Mouse (Mus musculus) lung, adult 18-20 months (tissue): ENCODE data around the gene Jam3.

Experiments used
- DNase-seq, 2 experiments: peaks; one replicate each; pipeline ENCODE4 v3.0.0; 2022; ENCODE audit warnings: mixed read lengths in 2 of 2

The Jam3 gene

DNA sequence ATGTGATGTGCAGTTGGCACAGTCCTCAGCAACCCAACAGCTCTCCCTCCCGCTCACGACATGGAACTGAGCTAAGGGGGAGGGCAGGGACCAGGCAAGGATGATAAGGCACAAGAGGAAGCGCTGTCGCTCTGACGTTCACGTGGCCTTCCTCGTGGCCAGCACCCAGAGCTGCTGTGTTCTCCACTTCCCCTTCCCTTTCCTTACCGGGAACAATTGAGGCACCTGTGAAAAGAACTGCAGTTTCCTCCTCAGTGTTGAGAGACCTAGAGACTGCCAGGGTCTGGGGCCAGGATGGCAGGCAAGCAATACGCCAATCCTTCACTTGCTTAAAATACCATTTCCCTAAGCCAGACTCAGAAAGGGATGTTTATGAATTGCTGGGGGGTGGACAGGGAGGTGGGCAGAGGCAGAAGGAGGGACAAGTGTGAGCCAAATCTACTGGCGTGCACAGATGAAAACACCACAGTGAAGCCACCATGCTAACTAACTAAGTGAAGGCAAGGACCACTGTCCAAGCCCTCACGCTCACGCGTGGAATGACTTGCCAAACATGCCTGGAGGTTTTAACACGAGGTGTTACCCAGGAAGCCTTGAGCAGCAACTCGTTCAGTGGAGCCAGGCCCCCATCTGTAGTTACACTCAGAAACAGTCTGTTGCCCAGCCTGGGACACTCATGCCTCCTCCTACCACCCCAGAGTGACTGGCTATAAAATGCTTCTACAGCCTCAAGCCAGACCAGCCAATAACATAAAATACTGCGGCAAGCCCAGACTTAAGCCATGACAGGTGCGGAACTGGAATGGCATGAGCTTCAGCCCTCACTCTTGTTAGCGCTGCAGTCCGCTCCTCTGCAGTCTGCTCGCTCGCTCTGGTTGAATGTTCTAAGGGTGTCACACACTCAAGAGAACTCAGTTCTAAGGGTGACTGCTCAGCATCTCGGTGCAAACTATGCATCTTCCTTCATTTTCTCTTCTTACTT, 45.4 kb downstream of the Jam3 start:
- peak; percentile 46 to 58 for DNase-seq

- DNase-seq, result no peak
Observed at GRCm38 (mm10) chr9:27108451-27108850, 46.8 kb downstream of the Jam3 start.

- DNase-seq, result peak in 1 of 2 experiments; percentile 24
Observed at GRCm38 (mm10) chr9:27106081-27106480, 49.1 kb downstream of the Jam3 start.

- no peak for DNase-seq
Observed at GRCm38 (mm10) chr9:27101466-27101865, 53.8 kb downstream of the Jam3 start.

GRCm38 (mm10) chr9:27099474-27099873, 55.7 kb downstream of the Jam3 start:
- DNase-seq, result no peak

DNA sequence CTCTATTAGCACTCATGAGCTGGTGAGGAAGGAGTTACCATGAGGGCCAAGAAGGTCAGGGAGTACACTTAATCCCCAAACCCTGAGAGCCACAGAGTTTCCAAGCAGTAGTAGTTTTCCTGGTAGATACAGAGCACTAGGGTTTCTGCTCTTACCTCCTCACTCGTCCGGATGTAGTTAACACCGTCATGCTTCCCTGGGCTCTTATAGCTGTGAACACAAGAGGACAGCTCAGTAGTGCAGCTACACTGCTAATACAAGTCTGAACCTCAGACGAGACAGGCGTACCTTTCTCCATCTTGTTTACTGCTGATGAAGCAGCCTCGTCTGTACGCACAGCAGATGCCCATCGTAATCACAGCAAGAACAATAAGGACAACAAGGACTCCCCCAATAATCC, 56.7 kb downstream of the Jam3 start:
- DNase-seq, result no peak

DNA sequence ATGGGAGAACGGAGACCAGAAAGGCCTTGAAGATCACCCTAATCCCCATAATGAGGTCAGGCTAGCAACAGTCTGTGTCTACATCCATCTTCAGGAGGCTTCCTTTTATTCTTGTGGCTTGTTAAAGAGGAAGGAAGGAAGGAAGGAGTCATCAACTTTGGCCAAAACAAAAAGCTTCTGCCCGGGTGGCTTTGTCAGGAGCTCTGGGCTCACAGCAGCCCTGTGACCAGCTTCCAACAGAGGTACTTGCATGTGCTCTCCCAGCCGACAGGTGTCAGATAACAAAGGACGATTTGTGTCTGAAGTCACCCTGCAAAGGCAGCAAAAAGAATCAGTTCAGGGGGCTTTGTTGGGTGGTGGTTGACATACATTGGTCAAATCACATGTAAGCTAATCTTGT, 57.1 kb downstream of the Jam3 start:
- peak in 1 of 2 experiments; percentile 4 for DNase-seq

DNA sequence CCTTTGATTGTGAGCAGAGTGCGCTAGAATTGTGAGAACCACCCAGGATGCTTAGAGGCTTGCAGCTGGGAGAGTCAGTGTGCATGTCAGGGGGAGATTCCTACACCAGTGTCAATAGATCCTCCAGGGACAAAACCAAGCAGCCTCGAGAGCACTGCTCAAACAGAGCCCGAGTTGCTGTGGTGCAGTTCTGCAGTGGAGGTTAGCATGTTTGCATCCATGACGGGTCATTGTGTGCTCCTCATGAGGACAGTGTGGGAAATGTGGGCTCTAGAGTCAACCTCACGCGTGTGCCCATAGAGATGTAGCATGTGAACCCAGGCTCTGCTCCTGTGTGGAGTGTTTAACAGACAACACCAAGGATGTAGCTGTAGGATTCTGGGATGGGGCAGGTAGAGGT, 62.3 kb downstream of the Jam3 start:
- no peak for DNase-seq

DNA sequence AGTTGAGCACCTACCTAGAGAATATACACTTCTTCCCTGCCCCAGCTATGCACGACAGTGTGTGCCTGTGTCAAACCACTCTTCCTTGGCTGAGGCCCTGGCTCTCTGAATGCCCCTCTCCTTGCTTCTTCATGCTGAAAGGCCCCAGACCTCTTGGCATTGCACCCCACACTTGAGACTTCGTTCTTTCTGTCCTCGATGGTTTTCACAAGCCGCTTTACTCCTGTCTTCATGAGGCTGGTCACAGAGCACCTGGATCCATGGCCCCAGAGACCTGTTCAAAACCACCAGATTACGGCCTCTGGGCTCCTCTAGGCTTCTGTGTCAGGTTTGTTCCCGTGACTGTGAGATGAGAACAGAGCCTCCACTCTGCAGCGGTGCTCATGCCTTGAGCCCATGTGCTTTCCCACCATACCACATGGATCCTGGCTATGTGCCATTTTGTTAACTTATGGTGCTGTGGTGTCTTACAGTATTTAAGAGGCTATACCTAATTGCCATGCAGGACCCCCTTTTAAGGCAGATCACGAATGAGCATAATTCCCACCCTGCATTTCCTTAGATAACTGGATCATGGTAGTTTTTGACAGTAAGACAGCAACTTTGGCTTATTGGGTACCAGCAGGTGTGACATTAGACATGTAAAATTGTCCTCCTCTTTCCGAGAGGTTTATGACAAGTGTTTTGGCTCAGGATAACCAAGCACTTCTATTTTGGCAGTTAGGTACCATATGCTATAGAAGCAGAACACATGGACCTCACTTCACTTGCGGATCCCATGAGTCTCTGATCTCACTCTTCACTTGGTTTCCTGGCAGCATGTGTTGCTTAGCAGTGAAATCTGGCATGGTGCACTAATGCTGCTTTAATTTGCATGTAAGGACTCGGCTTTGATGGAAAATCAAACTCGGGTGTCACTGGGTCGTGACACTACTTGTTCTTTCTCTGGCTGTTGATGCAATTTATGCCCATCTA, 64.1 kb downstream of the Jam3 start:
- no peak for DNase-seq

DNA sequence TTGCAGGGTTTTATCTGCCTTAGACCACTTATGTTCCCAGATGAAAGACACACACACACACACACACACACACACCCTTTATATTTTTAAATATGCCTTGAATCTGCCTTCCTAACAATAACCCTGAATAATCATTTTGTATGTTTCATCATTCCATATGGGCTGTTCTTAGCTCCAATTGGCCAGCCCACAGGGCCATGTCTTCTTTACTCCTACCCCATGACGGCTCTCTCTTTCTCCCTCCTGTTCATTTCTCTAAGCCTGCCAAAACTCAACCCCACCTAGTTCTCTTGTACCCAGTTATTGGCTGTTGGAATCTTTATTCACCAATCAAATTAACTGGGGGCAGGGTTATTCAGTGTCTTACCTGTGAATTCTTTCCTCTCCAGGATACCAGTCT, 65.1 kb downstream of the Jam3 start:
- no peak for DNase-seq

- no peak for DNase-seq
Observed at GRCm38 (mm10) chr9:27087402-27087801, 67.8 kb downstream of the Jam3 start.

DNA sequence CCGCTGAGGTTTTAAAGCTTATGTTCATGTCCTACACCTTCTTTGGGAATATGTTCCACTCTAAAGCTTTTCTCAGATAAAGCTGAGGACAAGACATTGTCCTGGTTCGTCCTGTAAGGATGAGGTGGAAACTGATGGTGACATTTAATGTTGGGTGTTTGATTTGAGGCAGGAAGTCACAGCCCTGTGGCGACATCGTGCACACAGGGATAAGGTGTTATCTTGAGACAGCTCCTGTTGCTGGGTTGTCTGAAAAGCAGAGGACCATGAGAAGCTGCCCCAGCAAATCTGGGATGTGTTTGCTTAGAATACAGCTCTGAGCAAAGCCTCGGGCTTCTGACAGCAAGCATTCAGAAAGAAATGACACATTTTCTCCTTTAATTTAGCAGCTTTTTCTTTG, 69.0 kb downstream of the Jam3 start:
- no peak for DNase-seq

GRCm38 (mm10) chr9:27075812-27076211, 79.4 kb downstream of the Jam3 start:
- DNase-seq, result no peak

GRCm38 (mm10) chr9:27074677-27075076, 80.5 kb downstream of the Jam3 start:
- no peak for DNase-seq

DNA sequence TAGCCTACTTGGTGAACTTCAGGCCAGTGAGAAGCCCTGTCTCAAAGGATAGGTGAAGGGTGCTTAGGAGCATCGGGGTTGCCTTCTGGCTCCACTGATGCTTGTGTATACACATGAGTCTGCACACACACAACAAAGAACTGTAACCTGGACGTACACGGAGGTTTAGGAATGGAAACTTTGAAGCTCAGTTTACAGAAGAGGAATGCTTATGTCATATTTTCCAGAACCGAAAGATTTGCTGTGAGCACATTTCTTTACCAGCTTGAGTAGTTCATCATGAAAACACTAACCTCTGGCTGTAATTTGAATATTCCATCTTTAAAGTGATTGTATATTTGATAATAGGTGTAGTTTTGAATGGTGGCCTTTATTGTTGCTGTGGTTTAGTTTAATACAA, 84.3 kb downstream of the Jam3 start:
- DNase-seq, result no peak

DNA sequence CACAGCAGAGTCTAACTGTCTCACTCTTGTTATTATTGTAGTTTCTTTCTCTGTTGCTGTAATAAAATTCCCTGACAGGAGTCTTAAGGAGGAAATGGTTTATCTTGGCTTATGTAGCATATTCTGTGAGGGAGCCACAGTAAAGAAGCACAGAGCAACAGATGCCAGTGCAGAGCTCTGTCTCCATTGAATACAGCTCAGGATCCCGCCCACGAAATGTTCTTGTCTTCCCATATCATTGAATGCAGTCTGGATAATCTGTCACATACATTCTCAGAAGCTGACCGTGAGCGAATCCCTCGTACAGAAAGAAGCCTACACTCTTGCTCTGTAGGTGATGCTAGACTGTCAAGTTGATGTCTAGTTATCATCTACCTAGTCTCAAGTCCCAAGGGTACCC, 96.9 kb downstream of the Jam3 start:
- DNase-seq, result no peak

DNA sequence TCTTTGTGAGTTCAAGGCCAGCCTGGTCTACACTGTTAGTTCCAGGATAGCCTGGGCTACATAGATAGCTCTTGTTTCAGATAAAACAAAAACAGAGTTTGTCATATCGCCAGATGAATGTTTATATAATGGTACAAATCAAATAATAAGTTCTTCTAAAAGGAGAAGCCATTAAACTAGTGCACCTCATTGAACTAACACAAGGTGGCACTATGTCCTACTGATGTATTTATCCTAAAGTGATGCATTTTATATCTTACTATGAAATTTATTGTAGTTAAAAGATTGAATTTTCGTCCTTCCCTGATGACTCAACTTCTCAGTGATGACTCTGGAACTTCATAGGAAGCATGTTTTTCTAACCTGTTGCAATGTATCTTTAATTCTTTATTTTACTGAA, 105.7 kb downstream of the Jam3 start:
- DNase-seq, result no peak
